Mouse (Mus musculus): ENCODE measurements at regions not wholly inside any gene's neighbourhood (a gene's known extent, or its start where the extent isn't known, plus 50 kb on each side); places are given as distances from the start of the nearest gene placed in this dataset.

DNA sequence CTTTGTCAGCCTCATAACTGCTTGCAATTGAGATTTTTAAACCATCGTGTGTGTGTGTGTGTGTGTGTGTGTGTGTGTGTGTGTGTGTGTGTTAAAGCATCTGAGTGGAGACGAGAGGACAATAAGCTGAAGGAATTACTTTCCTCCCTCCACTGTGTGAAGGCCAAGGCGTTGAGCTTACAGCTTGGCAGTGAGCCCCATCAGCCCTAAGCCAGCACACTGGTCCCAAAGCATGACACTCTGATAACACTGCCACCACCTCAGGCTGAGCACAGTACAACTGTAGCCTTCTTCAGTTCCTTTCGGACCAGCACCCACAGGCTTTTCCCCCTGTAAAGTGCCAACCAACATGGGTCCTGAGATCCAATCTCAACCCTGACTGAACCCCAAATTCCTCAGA is 85.1 kb upstream of the Egln3 start:
- Histone ChIP-seq H3K27ac (ENCODE audit: insufficient read depth, low read length) (no peak overlapping the region), H3K4me3 (replicated peaks; ENCODE audit: insufficient read depth, low read depth, low read length) (no peak overlapping the region), H3K27me3 (ENCODE audit: control insufficient read depth, insufficient read depth, low read length) (no peaks in the 10 kb centered on the region), H3K4me1 (ENCODE audit: control insufficient read depth, insufficient read depth, low read length) (no peaks in the 10 kb centered on the region)
- no peak for TF ChIP-seq POLR2A (IDR thresholded peaks at IDR 0.05; ENCODE audit: borderline replicate concordance, insufficient read depth, low read length)
- TF ChIP-seq CTCF (IDR thresholded peaks at IDR 0.05; ENCODE audit: borderline replicate concordance, insufficient read depth, low read depth, low read length) = no peak
- WGBS = 64% methylated on average over 4 of the region's 4 CpGs
- no peak for DNase-seq

DNA sequence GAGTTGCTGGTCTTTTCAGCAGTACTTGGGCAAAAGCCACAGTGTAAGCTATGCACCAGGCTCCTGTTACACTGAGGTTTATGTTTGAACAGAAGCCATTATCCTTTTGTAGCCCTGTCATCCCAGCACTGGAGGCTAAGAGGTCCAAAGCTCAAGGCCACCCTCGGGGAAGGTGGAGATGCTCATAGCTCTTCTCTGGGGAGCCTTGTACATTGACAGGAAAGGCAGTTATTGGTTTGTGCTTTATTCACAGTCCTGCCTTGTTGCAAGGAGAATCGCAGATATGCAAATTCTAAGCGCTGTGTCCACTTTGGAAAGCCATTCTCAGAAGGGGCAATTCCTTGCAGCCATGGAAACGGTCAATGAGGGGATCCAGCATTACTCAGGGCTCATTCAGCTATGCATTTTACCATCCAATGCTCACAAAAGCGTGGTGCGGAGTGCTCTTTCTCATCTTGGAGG is 84.4 kb upstream of the Egln3 start:
- Histone ChIP-seq H3K4me1 (ENCODE audit: control insufficient read depth, insufficient read depth, low read length) (no peaks in the 10 kb centered on the region), H3K27ac (ENCODE audit: insufficient read depth, low read length) (no peak overlapping the region), H3K27me3 (ENCODE audit: control insufficient read depth, insufficient read depth, low read length) (no peaks in the 10 kb centered on the region), H3K4me3 (replicated peaks; ENCODE audit: insufficient read depth, low read depth, low read length) (no peak overlapping the region)
- no peak for TF ChIP-seq CTCF (IDR thresholded peaks at IDR 0.05; ENCODE audit: borderline replicate concordance, insufficient read depth, low read depth, low read length)
- TF ChIP-seq POLR2A (IDR thresholded peaks at IDR 0.05; ENCODE audit: borderline replicate concordance, insufficient read depth, low read length) = no peak
- DNase-seq = no peak
- 69% methylated on average over 6 of the region's 6 CpGs for WGBS

GRCm38 (mm10) chr12:54286911-54287819 is 83.5 kb upstream of the Egln3 start:
- Histone ChIP-seq H3K4me3 (replicated peaks; ENCODE audit: insufficient read depth, low read depth, low read length) (no peak overlapping the region), H3K4me1 (ENCODE audit: control insufficient read depth, insufficient read depth, low read length) (no peaks in the 10 kb centered on the region), H3K27me3 (ENCODE audit: control insufficient read depth, insufficient read depth, low read length) (no peaks in the 10 kb centered on the region), H3K27ac (ENCODE audit: insufficient read depth, low read length) (no peak overlapping the region)
- 39% methylated on average over 16 of the region's 16 CpGs for WGBS
- DNase-seq = peak in 1 of 2 experiments; percentile 8
- no peak for TF ChIP-seq POLR2A (IDR thresholded peaks at IDR 0.05; ENCODE audit: borderline replicate concordance, insufficient read depth, low read length)
- TF ChIP-seq CTCF (IDR thresholded peaks at IDR 0.05; ENCODE audit: borderline replicate concordance, insufficient read depth, low read depth, low read length) = no peak

DNA sequence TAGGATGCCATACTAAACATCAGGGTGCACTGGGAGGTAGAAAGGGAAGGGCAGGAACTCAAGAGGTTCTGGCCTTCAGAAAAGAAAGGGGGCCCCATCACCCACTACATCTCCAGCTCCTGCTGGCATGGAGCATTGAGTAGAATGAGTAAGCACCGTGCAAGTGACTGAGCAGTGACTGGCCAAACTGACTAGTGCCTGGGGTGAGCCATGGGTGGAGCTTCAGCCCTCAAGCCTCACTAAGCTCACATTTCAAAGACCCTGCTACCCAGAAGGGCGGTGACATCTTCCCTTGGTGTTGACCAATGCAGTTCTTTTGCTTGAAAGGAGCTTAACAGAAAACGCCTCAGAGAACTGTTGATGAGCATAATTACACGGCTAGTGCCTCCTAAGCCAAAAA is 80.0 kb upstream of the Egln3 start:
- 61% methylated on average over 4 of the region's 4 CpGs for WGBS
- H3K4me1 ChIP-seq (ENCODE audit: control insufficient read depth, insufficient read depth, low read length) = no peaks in the 10 kb centered on the region
- no peak for DNase-seq
- H3K27me3 ChIP-seq (ENCODE audit: control insufficient read depth, insufficient read depth, low read length) = no peaks in the 10 kb centered on the region; the same call in 1 of the 2 replicates
- no peak overlapping the region for H3K4me3 ChIP-seq (replicated peaks; ENCODE audit: insufficient read depth, low read depth, low read length)
- no peak overlapping the region for H3K27ac ChIP-seq (ENCODE audit: insufficient read depth, low read length)
- TF ChIP-seq CTCF (IDR thresholded peaks at IDR 0.05; ENCODE audit: borderline replicate concordance, insufficient read depth, low read depth, low read length) = no peak
- no peak for TF ChIP-seq POLR2A (IDR thresholded peaks at IDR 0.05; ENCODE audit: borderline replicate concordance, insufficient read depth, low read length)

- Histone ChIP-seq H3K27ac (ENCODE audit: insufficient read depth, low read length) (no peak overlapping the region), H3K27me3 (ENCODE audit: control insufficient read depth, insufficient read depth, low read length) (no peaks in the 10 kb centered on the region; the same call in 1 of the 2 replicates), H3K4me1 (ENCODE audit: control insufficient read depth, insufficient read depth, low read length) (no peaks in the 10 kb centered on the region), H3K4me3 (replicated peaks; ENCODE audit: insufficient read depth, low read depth, low read length) (no peak overlapping the region)
- TF ChIP-seq CTCF (IDR thresholded peaks at IDR 0.05; ENCODE audit: borderline replicate concordance, insufficient read depth, low read depth, low read length) = no peak
- TF ChIP-seq POLR2A (IDR thresholded peaks at IDR 0.05; ENCODE audit: borderline replicate concordance, insufficient read depth, low read length) = no peak
- DNase-seq = no peak
- 89% methylated on average over 1 of the region's 1 CpGs for WGBS
Observed at GRCm38 (mm10) chr12:54283011-54283410, 79.4 kb upstream of the Egln3 start.

DNA sequence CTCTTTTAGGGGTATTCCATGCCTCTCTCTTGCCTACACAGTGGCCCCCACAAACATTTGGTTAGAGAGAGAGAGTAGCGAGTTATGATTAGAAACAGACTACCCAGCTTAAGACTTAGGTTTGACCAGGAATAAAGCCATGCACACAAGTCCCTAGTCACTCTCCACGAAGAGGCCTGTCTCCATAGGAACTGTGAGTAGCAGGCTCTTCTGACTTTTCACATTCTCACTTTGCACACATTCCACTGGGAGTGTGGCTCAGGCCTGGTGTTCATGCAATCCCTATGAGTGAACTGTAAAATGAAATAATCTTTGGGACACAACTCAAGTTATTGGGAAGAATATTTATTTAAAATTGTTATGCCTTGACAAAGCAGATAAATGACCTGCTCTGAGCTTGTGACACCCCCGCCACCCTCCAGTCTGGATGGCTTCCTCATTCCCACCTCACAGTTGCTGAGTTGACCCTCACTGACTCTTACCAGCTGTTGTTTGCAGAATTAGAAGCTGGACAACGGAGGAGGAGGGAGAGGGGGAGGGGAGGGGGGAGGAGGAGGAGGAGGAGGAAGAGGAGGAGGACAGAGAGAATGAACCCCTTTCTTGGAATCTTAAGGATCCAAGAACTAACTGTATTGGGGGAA is 78.7 kb upstream of the Egln3 start:
- DNase-seq = no peak
- Histone ChIP-seq H3K27me3 (ENCODE audit: control insufficient read depth, insufficient read depth, low read length) (no peaks in the 10 kb centered on the region; the same call in 1 of the 2 replicates), H3K4me1 (ENCODE audit: control insufficient read depth, insufficient read depth, low read length) (no peaks in the 10 kb centered on the region), H3K27ac (ENCODE audit: insufficient read depth, low read length) (no peak overlapping the region), H3K4me3 (replicated peaks; ENCODE audit: insufficient read depth, low read depth, low read length) (no peak overlapping the region)
- WGBS = 62% methylated on average over 4 of the region's 4 CpGs
- TF ChIP-seq CTCF (IDR thresholded peaks at IDR 0.05; ENCODE audit: borderline replicate concordance, insufficient read depth, low read depth, low read length) (no peak), POLR2A (IDR thresholded peaks at IDR 0.05; ENCODE audit: borderline replicate concordance, insufficient read depth, low read length) (no peak)

DNA sequence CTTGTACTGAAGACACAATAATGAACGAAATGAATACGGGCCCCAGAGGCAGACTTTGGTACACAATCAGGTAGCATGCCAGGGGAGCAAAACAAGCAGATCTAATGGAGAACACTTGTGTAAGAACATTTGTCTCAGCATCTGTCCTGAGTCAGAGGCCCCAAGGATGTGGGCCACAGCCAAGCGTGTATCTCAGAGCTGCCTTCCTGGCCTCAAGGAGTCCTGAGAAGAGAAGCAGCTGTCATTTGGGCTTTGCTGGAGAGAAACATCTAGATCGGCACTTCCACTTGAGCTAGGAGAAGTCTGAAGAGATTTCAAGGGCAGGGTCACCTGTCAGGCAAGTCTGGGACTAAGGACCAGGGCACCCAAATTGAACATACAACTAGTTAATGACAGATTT is 76.8 kb upstream of the Egln3 start:
- H3K27ac ChIP-seq (ENCODE audit: insufficient read depth, low read length) = no peak overlapping the region
- H3K4me1 ChIP-seq (ENCODE audit: control insufficient read depth, insufficient read depth, low read length) = no peaks in the 10 kb centered on the region
- TF ChIP-seq POLR2A (IDR thresholded peaks at IDR 0.05; ENCODE audit: borderline replicate concordance, insufficient read depth, low read length) (no peak), CTCF (IDR thresholded peaks at IDR 0.05; ENCODE audit: borderline replicate concordance, insufficient read depth, low read depth, low read length) (no peak)
- H3K4me3 ChIP-seq (replicated peaks; ENCODE audit: insufficient read depth, low read depth, low read length) = no peak overlapping the region
- no peak for DNase-seq
- no peaks in the 10 kb centered on the region; the same call in 1 of the 2 replicates for H3K27me3 ChIP-seq (ENCODE audit: control insufficient read depth, insufficient read depth, low read length)
- WGBS = 78% methylated on average over 4 of the region's 4 CpGs

All from cerebellum, adult 2 months (tissue).